Mouse (Mus musculus): ENCODE data around the gene Iqschfp. TPM values are rescaled to one million over a fixed set of nuclear protein-coding genes. Genes with fewer than 3 reads are reported as not detected.

Iqschfp gene
- polyA plus RNA-seq, 1 experiment from 2014 or later: not detected

- peak; percentile 28; the same call in 1 of the 2 replicates for ATAC-seq
- Histone ChIP-seq H3K36me3 (ENCODE audit: insufficient read depth, low read length) (no peaks in the 10 kb centered on the region), H3K4me1 (ENCODE audit: insufficient read depth, low read depth, low read length) (no peaks in the 10 kb centered on the region), H3K4me2 (replicated peaks; ENCODE audit: low read depth, low read length) (no peak overlapping the region), H3K4me3 (ENCODE audit: low read depth, low read length) (no peak overlapping the region), H3K9ac (replicated peaks; ENCODE audit: low read depth) (no peak overlapping the region), H3K27ac (ENCODE audit: low read length) (no peak overlapping the region), H3K9me3 (ENCODE audit: low read length) (no peaks in the 10 kb centered on the region), H3K27me3 (replicated peaks; ENCODE audit: insufficient read depth, low read length) (no peaks in the 10 kb centered on the region)
- peak; percentile 42 for DNase-seq (ENCODE audit: low spot score)
- WGBS: 40% methylated on average over 8 of the region's 8 CpGs
- TF ChIP-seq CTCF (IDR thresholded peaks at IDR 0.05) (no peak), EP300 (IDR thresholded peaks at IDR 0.05) (no peak)
These were observed 671.9 kb downstream of the Iqschfp start for GRCm38 (mm10) chr3:68563922-68564321.

- no peak for TF ChIP-seq EP300 (IDR thresholded peaks at IDR 0.05)
- no peak for TF ChIP-seq CTCF (IDR thresholded peaks at IDR 0.05)
- no peak for ATAC-seq
- H3K4me1 ChIP-seq (ENCODE audit: insufficient read depth, low read depth, low read length): no peaks in the 10 kb centered on the region
These were observed 673.1 kb downstream of the Iqschfp start for GRCm38 (mm10) chr3:68564978-68565674.

GRCm38 (mm10) chr3:68565675-68566055, 673.6 kb downstream of the Iqschfp start:
- DNase-seq (ENCODE audit: low spot score) (no peak), ATAC-seq (no peak)
- no peaks in the 10 kb centered on the region for H3K9me3 ChIP-seq (ENCODE audit: low read length)
- TF ChIP-seq EP300 (IDR thresholded peaks at IDR 0.05) (no peak), CTCF (IDR thresholded peaks at IDR 0.05) (no peak)
- WGBS: 77% methylated on average over 4 of the region's 4 CpGs
- H3K9ac ChIP-seq (replicated peaks; ENCODE audit: low read depth): no peak overlapping the region
- no peak overlapping the region for H3K4me3 ChIP-seq (ENCODE audit: low read depth, low read length)
- H3K36me3 ChIP-seq (ENCODE audit: insufficient read depth, low read length): no peaks in the 10 kb centered on the region
- no peaks in the 10 kb centered on the region for H3K27me3 ChIP-seq (replicated peaks; ENCODE audit: insufficient read depth, low read length)
- H3K4me2 ChIP-seq (replicated peaks; ENCODE audit: low read depth, low read length): no peak overlapping the region
- no peak overlapping the region for H3K27ac ChIP-seq (ENCODE audit: low read length)
- H3K4me1 ChIP-seq (ENCODE audit: insufficient read depth, low read depth, low read length): no peaks in the 10 kb centered on the region

More at GRCm38 (mm10) chr3:68564978-68565674, 673.1 kb downstream of the Iqschfp start:
- Histone ChIP-seq H3K9me3 (ENCODE audit: low read length) (no peaks in the 10 kb centered on the region), H3K27ac (ENCODE audit: low read length) (no peak overlapping the region), H3K27me3 (replicated peaks; ENCODE audit: insufficient read depth, low read length) (no peaks in the 10 kb centered on the region), H3K36me3 (ENCODE audit: insufficient read depth, low read length) (no peaks in the 10 kb centered on the region), H3K4me2 (replicated peaks; ENCODE audit: low read depth, low read length) (no peak overlapping the region), H3K9ac (replicated peaks; ENCODE audit: low read depth) (no peak overlapping the region), H3K4me3 (ENCODE audit: low read depth, low read length) (no peak overlapping the region)
- 88% methylated on average over 10 of the region's 10 CpGs for WGBS
- no peak for DNase-seq (ENCODE audit: low spot score)

- no peaks in the 10 kb centered on the region for H3K27me3 ChIP-seq (replicated peaks; ENCODE audit: insufficient read depth, low read length)
- ATAC-seq (no peak), DNase-seq (ENCODE audit: low spot score) (no peak)
- WGBS: 75% methylated on average over 7 of the region's 7 CpGs
- no peak overlapping the region for H3K4me3 ChIP-seq (ENCODE audit: low read depth, low read length)
- no peaks in the 10 kb centered on the region for H3K9me3 ChIP-seq (ENCODE audit: low read length)
- TF ChIP-seq CTCF (IDR thresholded peaks at IDR 0.05) (no peak), EP300 (IDR thresholded peaks at IDR 0.05) (no peak)
- H3K4me2 ChIP-seq (replicated peaks; ENCODE audit: low read depth, low read length): no peak overlapping the region
- no peaks in the 10 kb centered on the region for H3K36me3 ChIP-seq (ENCODE audit: insufficient read depth, low read length)
- no peak overlapping the region for H3K9ac ChIP-seq (replicated peaks; ENCODE audit: low read depth)
- H3K27ac ChIP-seq (ENCODE audit: low read length): no peak overlapping the region
- H3K4me1 ChIP-seq (ENCODE audit: insufficient read depth, low read depth, low read length): peaks cover 5% of the 10 kb centered on the region; the same call in 1 of the 2 replicates
These were observed 675.5 kb downstream of the Iqschfp start for GRCm38 (mm10) chr3:68567581-68567980.

- H3K4me3 ChIP-seq (ENCODE audit: low read depth, low read length): no peak overlapping the region
- DNase-seq (ENCODE audit: low spot score) (no peak), ATAC-seq (no peak)
- WGBS: 80% methylated on average over 3 of the region's 3 CpGs
- H3K9me3 ChIP-seq (ENCODE audit: low read length): no peaks in the 10 kb centered on the region
- no peak overlapping the region for H3K4me2 ChIP-seq (replicated peaks; ENCODE audit: low read depth, low read length)
- H3K36me3 ChIP-seq (ENCODE audit: insufficient read depth, low read length): no peaks in the 10 kb centered on the region
- no peak overlapping the region for H3K9ac ChIP-seq (replicated peaks; ENCODE audit: low read depth)
- peaks cover 5% of the 10 kb centered on the region; the same call in 1 of the 2 replicates for H3K4me1 ChIP-seq (ENCODE audit: insufficient read depth, low read depth, low read length)
- H3K27me3 ChIP-seq (replicated peaks; ENCODE audit: insufficient read depth, low read length): no peaks in the 10 kb centered on the region
- no peak for TF ChIP-seq CTCF (IDR thresholded peaks at IDR 0.05)
- H3K27ac ChIP-seq (ENCODE audit: low read length): no peak overlapping the region
These were observed 676.1 kb downstream of the Iqschfp start for GRCm38 (mm10) chr3:68568149-68568548.

GRCm38 (mm10) chr3:68568716-68569115, 676.7 kb downstream of the Iqschfp start:
- Histone ChIP-seq H3K27me3 (replicated peaks; ENCODE audit: insufficient read depth, low read length) (no peaks in the 10 kb centered on the region), H3K4me1 (ENCODE audit: insufficient read depth, low read depth, low read length) (peaks cover 9% of the 10 kb centered on the region), H3K4me2 (replicated peaks; ENCODE audit: low read depth, low read length) (no peak overlapping the region), H3K27ac (ENCODE audit: low read length) (no peak overlapping the region), H3K9me3 (ENCODE audit: low read length) (no peaks in the 10 kb centered on the region), H3K36me3 (ENCODE audit: insufficient read depth, low read length) (no peaks in the 10 kb centered on the region), H3K4me3 (ENCODE audit: low read depth, low read length) (no peak overlapping the region), H3K9ac (replicated peaks; ENCODE audit: low read depth) (no peak overlapping the region)
- TF ChIP-seq EP300 (IDR thresholded peaks at IDR 0.05) (no peak), CTCF (IDR thresholded peaks at IDR 0.05) (no peak)
- no peak for ATAC-seq
- DNase-seq (ENCODE audit: low spot score): no peak
- 60% methylated on average over 7 of the region's 7 CpGs for WGBS

Measured in lung, postnatal 0 days (tissue).